Mouse (Mus musculus) 416B (cell line): ENCODE measurements around the gene Stx1a.

Experiments used
- DNase-seq: peaks from one replicate; pipeline ENCODE4 v3.0.0; 2011; ENCODE audit warnings: low read depth

Gene Stx1a

GRCm38 (mm10) chr5:135023344-135024173, at the start of gene Stx1a:
Stx1a (plus strand) TSS chr5:135023482.
- DNase-seq, result no peak

- peak; percentile 61 for DNase-seq
Measured at GRCm38 (mm10) chr5:134973526-134973925, 49.8 kb upstream of the Stx1a start.

GRCm38 (mm10) chr5:134974294-134974693, 49.0 kb upstream of the Stx1a start:
- DNase-seq, result peak; percentile 97

- peak; percentile 74 for DNase-seq
Measured at GRCm38 (mm10) chr5:134974921-134975320, 48.4 kb upstream of the Stx1a start.

GRCm38 (mm10) chr5:134976164-134976563, 47.1 kb upstream of the Stx1a start:
- DNase-seq, result peak; percentile 87

GRCm38 (mm10) chr5:134976577-134977250, 46.6 kb upstream of the Stx1a start:
- peak; percentile 54 for DNase-seq

- DNase-seq, result peak; percentile 64
Measured at GRCm38 (mm10) chr5:134977837-134978236, 45.4 kb upstream of the Stx1a start.

- no peak for DNase-seq
Measured at GRCm38 (mm10) chr5:134981149-134981548, 42.1 kb upstream of the Stx1a start.

- DNase-seq, result no peak
Measured at GRCm38 (mm10) chr5:134983111-134983510, 40.2 kb upstream of the Stx1a start.

GRCm38 (mm10) chr5:134983771-134984170, 39.5 kb upstream of the Stx1a start:
- no peak for DNase-seq

- DNase-seq, result no peak
Measured at GRCm38 (mm10) chr5:134985633-134986297, 37.5 kb upstream of the Stx1a start, which contains the start of gene Cldn3. Cldn3 (plus strand) TSS chr5:134986214.

- no peak for DNase-seq
Measured at GRCm38 (mm10) chr5:134986298-134987268, 36.7 kb upstream of the Stx1a start.

- no peak for DNase-seq
Measured at GRCm38 (mm10) chr5:134989166-134989565, 34.1 kb upstream of the Stx1a start.

- DNase-seq, result no peak
Measured at GRCm38 (mm10) chr5:134989741-134990140, 33.5 kb upstream of the Stx1a start.

GRCm38 (mm10) chr5:134992566-134992965, 30.7 kb upstream of the Stx1a start:
- DNase-seq, result no peak

GRCm38 (mm10) chr5:134998359-134998758, 24.9 kb upstream of the Stx1a start:
- DNase-seq, result no peak

- no peak for DNase-seq
Measured at GRCm38 (mm10) chr5:134999797-135000196, 23.5 kb upstream of the Stx1a start.

- no peak for DNase-seq
Measured at GRCm38 (mm10) chr5:135000751-135001150, 22.5 kb upstream of the Stx1a start.

GRCm38 (mm10) chr5:135001309-135001708, 22.0 kb upstream of the Stx1a start:
- DNase-seq, result no peak

GRCm38 (mm10) chr5:135002151-135002550, 21.1 kb upstream of the Stx1a start:
- no peak for DNase-seq

GRCm38 (mm10) chr5:135007802-135008571, 15.3 kb upstream of the Stx1a start:
- peak; percentile 56 for DNase-seq
